Mouse (Mus musculus): ENCODE measurements at regions not wholly inside any gene's neighbourhood (a gene's known extent, or its start where the extent isn't known, plus 50 kb on each side); places are given as distances from the start of the nearest gene placed in this dataset.

DNA sequence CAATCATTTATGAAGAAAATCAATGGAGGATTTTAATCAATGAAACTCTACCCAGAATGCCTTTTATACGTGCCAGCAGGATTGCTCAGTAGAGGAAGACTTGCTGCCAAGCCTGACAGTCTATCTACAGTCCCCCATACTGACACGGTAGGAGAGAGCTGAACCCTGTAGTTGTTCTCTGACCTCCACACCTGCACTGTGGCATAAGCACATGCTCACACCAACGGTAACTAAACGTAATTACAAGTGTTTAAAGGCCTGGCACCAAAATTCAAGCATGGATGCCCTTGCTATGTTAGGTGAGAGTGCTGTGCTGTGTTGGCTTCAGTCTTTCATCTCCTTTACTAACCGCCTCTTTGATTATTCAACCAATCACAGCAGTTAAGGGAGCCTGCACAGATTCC, 190.8 kb downstream of the Pfkfb3 start:
- DNase-seq (ENCODE audit: low read depth): no peak

DNA sequence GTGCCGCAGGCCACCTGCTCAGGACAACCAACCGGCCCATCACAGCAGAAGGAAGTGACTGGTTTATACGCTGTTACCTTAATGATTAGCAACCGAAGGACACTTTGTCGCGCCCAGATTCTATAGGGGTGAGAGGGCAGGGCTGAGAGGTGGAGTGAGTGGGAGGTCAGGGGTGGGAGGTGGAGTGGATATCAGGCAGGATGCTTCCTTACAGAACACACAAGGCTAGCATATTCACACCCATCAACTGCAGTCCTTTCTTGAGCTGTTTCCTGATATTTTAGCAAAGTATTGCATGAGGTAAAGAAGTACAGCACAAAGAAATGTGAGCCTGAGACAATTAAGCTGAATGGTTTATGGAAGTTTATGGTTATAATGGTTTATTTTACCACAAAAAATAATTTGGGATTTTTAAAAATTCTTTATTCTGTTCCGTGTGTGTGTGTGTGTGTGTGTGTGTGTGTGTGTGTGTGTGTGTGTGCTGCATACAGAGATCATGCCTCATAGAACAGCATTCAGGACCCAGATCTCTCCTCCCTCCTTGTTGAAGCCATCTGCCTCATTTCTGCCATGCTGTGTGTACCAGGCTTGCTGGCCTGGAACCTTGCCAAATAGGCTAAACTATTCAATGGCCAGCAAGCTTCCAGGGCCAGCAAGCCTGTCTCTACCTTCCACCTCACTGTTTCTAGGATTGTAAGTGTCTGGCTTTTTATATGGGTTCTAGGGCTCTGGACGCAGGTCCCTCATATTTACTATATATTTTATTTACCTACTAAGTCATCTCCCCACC, 190.5 kb downstream of the Prkcq start:
- no peak for DNase-seq (ENCODE audit: low read depth)

DNA sequence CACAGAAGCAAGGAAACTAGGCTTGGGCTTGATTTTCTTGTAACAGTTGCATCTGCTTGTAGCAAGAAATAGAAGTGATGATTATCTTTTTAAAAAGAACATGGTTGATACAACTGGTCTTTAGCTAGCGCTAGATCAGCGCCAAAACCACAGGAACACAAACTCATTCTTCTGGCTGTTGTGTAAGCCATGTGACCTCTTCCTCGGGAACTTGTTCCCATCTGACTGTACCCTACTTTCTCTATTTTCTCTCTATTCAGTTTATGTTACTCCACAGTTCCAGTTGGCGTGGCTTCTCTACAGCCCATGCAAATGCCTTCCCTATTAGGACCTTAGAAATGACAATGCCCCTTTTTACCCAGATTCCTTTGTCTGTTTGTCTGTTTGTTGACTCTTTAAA, 187.4 kb downstream of the Prkcq start:
- DNase-seq (ENCODE audit: low read depth): peak; percentile 73

DNA sequence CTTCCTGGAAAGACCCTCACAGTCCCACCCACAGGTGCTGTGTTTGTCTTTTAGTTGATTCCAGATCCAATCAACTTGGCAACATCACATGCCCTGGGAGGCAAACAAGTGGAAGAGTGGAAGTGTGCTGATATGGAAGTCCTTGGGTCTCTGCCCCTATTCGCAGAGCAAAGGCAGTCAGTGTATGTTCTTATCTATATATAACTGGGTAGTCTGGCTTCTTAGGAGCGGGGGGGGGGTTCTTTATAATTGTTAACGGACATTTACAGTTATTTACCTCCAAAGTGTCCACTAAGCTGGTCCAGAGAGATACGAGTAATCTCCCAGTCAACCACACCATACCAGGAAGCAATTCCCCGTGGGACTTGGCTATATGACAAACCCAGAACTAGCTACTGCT, 184.8 kb downstream of the Prkcq start:
- no peak for DNase-seq (ENCODE audit: low read depth)

DNA sequence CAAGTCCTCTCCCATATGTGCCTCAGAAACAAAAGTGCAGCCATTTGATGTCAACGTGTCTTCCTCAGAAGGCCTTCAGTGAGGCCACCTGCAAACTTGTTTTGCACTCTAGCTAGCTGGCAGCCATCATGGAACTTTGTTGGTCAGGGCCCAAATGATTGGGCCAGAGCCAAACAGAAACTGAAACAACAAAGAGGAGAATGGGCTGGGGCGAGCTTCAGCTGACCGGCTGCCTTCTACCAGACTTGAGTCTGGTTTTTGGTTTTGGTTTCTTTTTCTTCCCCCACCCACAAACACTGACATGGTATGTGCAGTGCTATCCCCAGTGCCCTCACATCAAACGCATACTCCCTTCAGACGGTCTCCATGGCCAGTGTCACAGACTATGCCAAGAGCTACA, 183.7 kb downstream of the Prkcq start:
- DNase-seq (ENCODE audit: low read depth): no peak

All from 416B (cell line).